Mouse (Mus musculus) small intestine, adult 2 months (tissue): ENCODE measurements around the gene Ucn2. TPM values are rescaled to one million over a fixed set of nuclear protein-coding genes. Genes with fewer than 3 reads are reported as not detected.

Source experiments
- H3K27ac ChIP-seq: fragments of 200-500 bp; 2 replicates; pipeline ENCODE4 v1.5.1; 2012; ENCODE audit warnings: low read depth, low read length, control low read depth, inconsistent platforms; ENCODE audit not compliant: insufficient read depth
- H3K27me3 ChIP-seq: fragments of 200-500 bp; 2 replicates; pipeline ENCODE4 v1.6.1; 2012; ENCODE audit warnings: mild to moderate bottlenecking, moderate library complexity, low read length, inconsistent platforms; ENCODE audit not compliant: control insufficient read depth, insufficient read depth
- H3K36me3 ChIP-seq: fragments of 200-500 bp; 2 replicates; pipeline ENCODE4 v1.6.1; 2012; ENCODE audit warnings: mild to moderate bottlenecking, low read length, control low read depth, inconsistent platforms; ENCODE audit not compliant: control insufficient read depth, insufficient read depth
- H3K4me1 ChIP-seq: fragments of 200-500 bp; 2 replicates; pipeline ENCODE4 v1.6.1; 2012; ENCODE audit warnings: low read length, inconsistent platforms, mixed read lengths; ENCODE audit not compliant: control insufficient read depth, insufficient read depth, insufficient read length
- H3K4me3 ChIP-seq: fragments of 200-500 bp; 2 replicates; pipeline ENCODE4 v1.5.1; 2012; ENCODE audit warnings: low read depth, mild to moderate bottlenecking, control low read depth, inconsistent platforms, low read length, moderate library complexity
- CTCF ChIP-seq: fragments of 200-500 bp; IDR thresholded peaks from 2 replicates; pipeline ENCODE4 v1.5.1; 2012; ENCODE audit warnings: low read depth, mild to moderate bottlenecking, control low read depth, inconsistent platforms, low read length, moderate library complexity, mixed read lengths; ENCODE audit not compliant: insufficient replicate concordance, insufficient read length; ENCODE audit errors: extremely low read depth
- POLR2A ChIP-seq: fragments of 200-500 bp; IDR thresholded peaks from 2 replicates; pipeline ENCODE4 v1.6.1; 2012; ENCODE audit warnings: low read depth, mild to moderate bottlenecking, control low read depth, inconsistent platforms, low read length, moderate library complexity
- WGBS: fragments of 180-500 bp; shearing (Covaris S2); methylation state at CpG from one replicate; pipeline ENCODE4 v1.1.7; 2018; 5-methylcytosine and 5-hydroxymethylcytosine counted together
- polyA plus RNA-seq: library from polyadenylated mRNA; depleted of rRNA; stranded (reverse); fragments of >200 nt; gene quantifications from 2 replicates; pipeline ENCODE4 v1.2.3, GENCODE M21; 2012; rRNA removed

The Ucn2 gene
- polyA plus RNA-seq, 1 experiment: 0.23 TPM

DNA sequence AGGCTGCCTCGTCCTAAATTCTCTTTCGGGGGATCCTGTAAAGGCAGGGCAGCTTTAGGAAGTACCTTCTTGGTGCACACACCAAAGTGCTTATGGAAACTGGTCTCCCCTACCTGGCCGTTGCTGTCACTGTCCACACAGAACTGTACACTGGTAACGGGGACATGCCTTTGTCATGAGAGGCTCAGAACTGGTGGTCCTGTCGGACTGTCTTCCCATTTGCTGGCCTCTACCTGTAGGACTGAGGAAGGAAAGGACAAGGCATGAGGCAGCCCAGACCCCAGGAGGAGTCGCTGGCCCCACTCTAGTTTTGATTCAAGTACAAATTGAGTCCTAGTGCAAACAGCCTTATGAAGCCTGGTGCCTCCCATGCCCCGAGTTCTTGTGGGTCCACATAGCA lies 45.2 kb downstream of the Ucn2 start:
- H3K4me1 ChIP-seq: peaks cover 8% of the 10 kb centered on the region
- no peak overlapping the region for H3K4me3 ChIP-seq
- TF ChIP-seq CTCF (no peak), POLR2A (no peak)
- no peak overlapping the region for H3K27ac ChIP-seq
- peaks cover 24% of the 10 kb centered on the region for H3K36me3 ChIP-seq
- no peaks in the 10 kb centered on the region for H3K27me3 ChIP-seq
- 95% methylated on average over 7 of the region's 7 CpGs for WGBS

DNA sequence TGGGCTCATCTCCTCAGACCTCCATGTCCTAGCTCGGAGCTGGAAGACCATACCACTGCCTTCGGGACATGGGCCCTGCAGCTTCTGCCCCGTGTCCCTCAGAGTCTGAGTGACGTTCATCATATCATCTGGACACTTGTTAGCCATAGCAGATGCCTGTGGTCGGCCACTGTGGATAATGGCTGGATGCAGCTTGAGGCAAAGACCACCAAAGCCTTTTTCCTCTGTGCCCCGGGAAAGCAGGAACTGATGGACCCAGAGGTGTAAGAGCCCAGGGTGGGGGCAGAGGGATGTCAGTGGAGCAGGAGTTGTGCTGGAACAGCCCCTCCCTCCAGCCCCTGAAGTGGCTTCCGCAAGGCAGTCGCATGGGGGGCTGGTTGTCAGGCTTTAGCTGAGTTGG lies 45.9 kb downstream of the Ucn2 start:
- H3K27me3 ChIP-seq: no peaks in the 10 kb centered on the region
- H3K36me3 ChIP-seq: peaks cover 24% of the 10 kb centered on the region
- 88% methylated on average over 8 of the region's 8 CpGs for WGBS
- TF ChIP-seq POLR2A (0 out of 2 replicates have a peak, but pooled peaks have one; percentile 9), CTCF (no peak)
- H3K4me3 ChIP-seq: no peak overlapping the region
- peaks cover 8% of the 10 kb centered on the region for H3K4me1 ChIP-seq
- H3K27ac ChIP-seq: no peak overlapping the region

DNA sequence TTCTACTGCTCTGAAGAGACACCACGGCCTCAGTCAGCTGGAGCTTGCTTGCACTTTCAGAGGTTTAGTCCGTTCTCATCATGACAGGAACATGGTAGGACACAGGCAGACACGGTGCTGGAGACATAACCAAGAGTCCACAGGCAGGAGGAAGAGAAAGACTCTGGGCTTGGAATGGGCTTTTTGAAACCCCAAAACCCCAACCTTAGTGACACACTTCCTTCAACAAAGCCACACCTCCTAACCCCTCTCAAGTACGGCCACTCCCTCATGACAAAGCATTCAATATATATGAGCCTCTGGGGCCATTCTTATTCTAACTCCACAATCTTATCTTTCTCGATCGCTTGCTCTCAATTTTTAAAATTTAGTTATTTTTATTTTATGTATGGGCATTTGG lies 46.6 kb downstream of the Ucn2 start:
- Histone ChIP-seq H3K36me3 (peaks cover 21% of the 10 kb centered on the region), H3K27me3 (no peaks in the 10 kb centered on the region), H3K27ac (no peak overlapping the region), H3K4me1 (peaks cover 8% of the 10 kb centered on the region), H3K4me3 (no peak overlapping the region)
- no peak for TF ChIP-seq CTCF
- TF ChIP-seq POLR2A: no peak
- 71% methylated on average over 6 of the region's 6 CpGs for WGBS

Other genes starting within 250 kb of the Ucn2 start
- 45.0 and 53.8 TPM in 2 replicates for gene Ip6k2, start 202.2 kb upstream of the Ucn2 start, polyA plus RNA-seq
- gene Nckipsd, start 177.6 kb upstream of the Ucn2 start, polyA plus RNA-seq: 13.5 and 18.1 TPM in 2 replicates
- 1.5 and 1.7 TPM in 2 replicates for gene Celsr3, start 159.7 kb upstream of the Ucn2 start, polyA plus RNA-seq
- 734 and 815 TPM in 2 replicates for gene Slc26a6, start 132.7 kb upstream of the Ucn2 start, polyA plus RNA-seq
- gene Tmem89, start 71.4 kb upstream of the Ucn2 start, polyA plus RNA-seq: 33.6 and 39.0 TPM in 2 replicates
- gene Uqcrc1, start 49.4 kb upstream of the Ucn2 start, polyA plus RNA-seq: 991 and 1,216 TPM in 2 replicates
- gene Col7a1, start 32.4 kb upstream of the Ucn2 start, polyA plus RNA-seq: 3.4 and 9.7 TPM in 2 replicates
- gene Pfkfb4, start 5.8 kb downstream of the Ucn2 start, polyA plus RNA-seq: 53.2 and 121 TPM in 2 replicates
- 406 and 675 TPM in 2 replicates for gene Shisa5, start 52.6 kb downstream of the Ucn2 start, polyA plus RNA-seq
- 51.9 and 174 TPM in 2 replicates for gene Trex1, start 73.7 kb downstream of the Ucn2 start, polyA plus RNA-seq
- 5.8 and 10.7 TPM in 2 replicates for gene Atrip, start 88.1 kb downstream of the Ucn2 start, polyA plus RNA-seq
- 5.5 and 11.3 TPM in 2 replicates for gene Ccdc51, start 96.5 kb downstream of the Ucn2 start, polyA plus RNA-seq
- 0.58 and 1.6 TPM in 2 replicates for gene Tma7, start 96.6 kb downstream of the Ucn2 start, polyA plus RNA-seq
- 2.6 and 3.4 TPM in 2 replicates for gene Plxnb1, start 109.4 kb downstream of the Ucn2 start, polyA plus RNA-seq
- not detected in 2 replicates for gene Fbxw21, start 176.0 kb downstream of the Ucn2 start, polyA plus RNA-seq
- gene Fbxw13, start 210.0 kb downstream of the Ucn2 start, polyA plus RNA-seq: 0.09 TPM in 1 of 2 replicates, not detected in the other
- not detected in 2 replicates for gene Fbxw20, start 248.7 kb downstream of the Ucn2 start, polyA plus RNA-seq